Mouse (Mus musculus) kidney, embryonic 14.5 days (tissue): ENCODE data around the gene Rpl22. TPM values are rescaled to one million over a fixed set of nuclear protein-coding genes. Genes with fewer than 3 reads are reported as not detected.

Experiments used
- polyA plus RNA-seq: library from polyadenylated mRNA; unstranded; fragments of >200 nt; fragmentation: Nextera tagmentation; extraction: Ambion mirVana; gene quantifications from 2 replicates; pipeline ENCODE4 v1.2.1, GENCODE M21; 2014

Rpl22 gene
- polyA plus RNA-seq, 1 experiment from 2014 or later, result 475 TPM

Other genes starting within 250 kb of the Rpl22 start
- 0.57 and 1.9 TPM in 2 replicates for gene Tnfrsf25, start 209.8 kb upstream of the Rpl22 start, polyA plus RNA-seq
- 36.1 and 36.3 TPM in 2 replicates for gene Espn, start 173.4 kb upstream of the Rpl22 start, polyA plus RNA-seq
- not detected in 2 replicates for gene Hes2, start 166.9 kb upstream of the Rpl22 start, polyA plus RNA-seq
- 46.6 and 64.4 TPM in 2 replicates for gene Acot7, start 147.6 kb upstream of the Rpl22 start, polyA plus RNA-seq
- gene Gpr153, start 51.5 kb upstream of the Rpl22 start, polyA plus RNA-seq, result 7.5 and 9.1 TPM in 2 replicates
- gene Hes3, start 34.1 kb upstream of the Rpl22 start, polyA plus RNA-seq, result not detected in 2 replicates
- 14.7 and 28.1 TPM in 2 replicates for gene Icmt, start 28.5 kb upstream of the Rpl22 start, polyA plus RNA-seq
- gene Rnf207, start 6.7 kb upstream of the Rpl22 start, polyA plus RNA-seq, result 1.1 TPM in 2 replicates
- gene Chd5, start 12.9 kb downstream of the Rpl22 start, polyA plus RNA-seq, result 0.03 and 0.04 TPM in 2 replicates
- 3.3 and 3.7 TPM in 2 replicates for gene Nphp4, start 151.0 kb downstream of the Rpl22 start, polyA plus RNA-seq
- gene Kcnab2, start 152.1 kb downstream of the Rpl22 start, polyA plus RNA-seq, result 3.4 and 5.3 TPM in 2 replicates